Mouse (Mus musculus) heart, embryonic 11.5 days (tissue): ENCODE measurements at regions not wholly inside any gene's neighbourhood (a gene's known extent, or its start where the extent isn't known, plus 50 kb on each side); places are given as distances from the start of the nearest gene placed in this dataset. TPM values are rescaled to one million over a fixed set of nuclear protein-coding genes. Genes with fewer than 3 reads are reported as not detected.

ENCODE experiments used
- ATAC-seq: fragments of 200-750 bp; cut with Nextera tagmentation; replicated peaks from 2 replicates; pipeline ENCODE4 v1.8.0; 2017; ENCODE audit warnings: moderate library complexity; ENCODE audit not compliant: insufficient number of reproducible peaks, low FRiP score, low TSS enrichment
- H3K27ac ChIP-seq: fragments of 300-500 bp; sonication (generic); 2 replicates; pipeline ENCODE4 v1.5.1; 2014; ENCODE audit warnings: mild to moderate bottlenecking, low read depth, low read length
- H3K27me3 ChIP-seq: fragments of 300-500 bp; sonication (generic); 2 replicates; pipeline ENCODE4 v1.6.1; 2014; ENCODE audit warnings: mild to moderate bottlenecking, low read length, mixed read lengths; ENCODE audit not compliant: control insufficient read depth, insufficient read depth
- H3K36me3 ChIP-seq: fragments of 300-500 bp; sonication (generic); 2 replicates; pipeline ENCODE4 v1.6.1; 2014; ENCODE audit warnings: mild to moderate bottlenecking, low read length, moderate library complexity, mixed read lengths; ENCODE audit not compliant: control insufficient read depth, insufficient read depth
- H3K4me1 ChIP-seq: fragments of 300-500 bp; sonication (generic); 2 replicates; pipeline ENCODE4 v1.6.1; 2014; ENCODE audit warnings: low read length; ENCODE audit not compliant: control insufficient read depth, insufficient read depth
- H3K4me2 ChIP-seq: fragments of 300-500 bp; sonication (generic); 2 replicates; pipeline ENCODE4 v1.6.1; 2014; ENCODE audit warnings: mild to moderate bottlenecking, moderate library complexity
- H3K4me3 ChIP-seq: fragments of 300-500 bp; sonication (generic); 2 replicates; pipeline ENCODE4 v1.5.1; 2014; ENCODE audit warnings: low read depth, low read length
- H3K9ac ChIP-seq: fragments of 300-500 bp; sonication (generic); 2 replicates; pipeline ENCODE4 v1.6.1; 2014; ENCODE audit warnings: mild to moderate bottlenecking, low read depth, low read length, moderate library complexity
- H3K9me3 ChIP-seq: fragments of 300-500 bp; sonication (generic); replicated peaks from 2 replicates; pipeline ENCODE4 v1.6.1; 2016; ENCODE audit warnings: low read length; ENCODE audit not compliant: control insufficient read depth
- WGBS: fragments of 180-500 bp; shearing (Covaris S2); extraction: QIAGEN DNeasy Blood & Tissue Kit; methylation state at CpG from one replicate; pipeline ENCODE4 v1.1.7; 2014; ENCODE audit not compliant: insufficient replicate concordance; 5-methylcytosine and 5-hydroxymethylcytosine counted together
- microRNA-seq: library from miRNA; unstranded; fragments of <30 nt; microRNA quantifications from one replicate; pipeline ENCODE4, GENCODE M21; 2016; ENCODE audit warnings: borderline number of aligned reads

GRCm38 (mm10) chr3:34949867-34950266 is 299.7 kb downstream of the Sox2 start:
- Histone ChIP-seq H3K36me3 (no peaks in the 10 kb centered on the region), H3K9me3 (no peaks in the 10 kb centered on the region), H3K4me2 (no peak overlapping the region), H3K27me3 (peaks cover 16% of the 10 kb centered on the region), H3K4me1 (no peaks in the 10 kb centered on the region), H3K27ac (no peak overlapping the region), H3K4me3 (no peak overlapping the region), H3K9ac (no peak overlapping the region)
- whole genome bisulfite sequencing = 39% methylated on average over 3 of the region's 3 CpGs
- ATAC-seq = no peak

- Histone ChIP-seq H3K9me3 (no peaks in the 10 kb centered on the region), H3K4me2 (no peak overlapping the region), H3K36me3 (no peaks in the 10 kb centered on the region), H3K27ac (no peak overlapping the region), H3K4me1 (no peaks in the 10 kb centered on the region), H3K9ac (no peak overlapping the region), H3K27me3 (peaks cover 40% of the 10 kb centered on the region), H3K4me3 (no peak overlapping the region)
- 69% methylated on average over 4 of the region's 4 CpGs for WGBS
- ATAC-seq = no peak
Observed at GRCm38 (mm10) chr3:34956183-34956582, 306.0 kb downstream of the Sox2 start.

- 31% methylated on average over 19 of the region's 19 CpGs for WGBS
- no peaks in the 10 kb centered on the region for H3K4me1 ChIP-seq
- no peaks in the 10 kb centered on the region for H3K36me3 ChIP-seq
- H3K27ac ChIP-seq = no peak overlapping the region
- H3K4me2 ChIP-seq = peak overlapping the region; percentile 20
- no peak for ATAC-seq
- no peak overlapping the region for H3K9ac ChIP-seq
- peaks cover 50% of the 10 kb centered on the region for H3K27me3 ChIP-seq
- no peaks in the 10 kb centered on the region for H3K9me3 ChIP-seq
- no peak overlapping the region for H3K4me3 ChIP-seq
Observed at GRCm38 (mm10) chr3:34959044-34959521, 308.9 kb downstream of the Sox2 start.

- Histone ChIP-seq H3K4me1 (no peaks in the 10 kb centered on the region), H3K9me3 (no peaks in the 10 kb centered on the region), H3K27ac (no peak overlapping the region), H3K36me3 (no peaks in the 10 kb centered on the region), H3K9ac (no peak overlapping the region), H3K4me2 (no peak overlapping the region), H3K4me3 (no peak overlapping the region), H3K27me3 (peaks cover 29% of the 10 kb centered on the region)
- WGBS = 62% methylated on average over 6 of the region's 6 CpGs
- no peak for ATAC-seq
Observed at GRCm38 (mm10) chr3:34966442-34966841, 316.2 kb downstream of the Sox2 start.

- Histone ChIP-seq H3K36me3 (no peaks in the 10 kb centered on the region), H3K4me1 (no peaks in the 10 kb centered on the region), H3K9ac (no peak overlapping the region), H3K4me2 (no peak overlapping the region), H3K27me3 (peaks cover 18% of the 10 kb centered on the region), H3K27ac (no peak overlapping the region), H3K9me3 (no peaks in the 10 kb centered on the region), H3K4me3 (no peak overlapping the region)
- 71% methylated on average over 2 of the region's 2 CpGs for WGBS
- no peak for ATAC-seq
Observed at GRCm38 (mm10) chr3:34967911-34968310, 317.7 kb downstream of the Sox2 start.

GRCm38 (mm10) chr3:34971536-34971935 is 321.3 kb downstream of the Sox2 start:
- H3K27ac ChIP-seq = no peak overlapping the region
- ATAC-seq = no peak
- no peaks in the 10 kb centered on the region for H3K36me3 ChIP-seq
- H3K4me2 ChIP-seq = no peak overlapping the region
- no peak overlapping the region for H3K9ac ChIP-seq
- no peaks in the 10 kb centered on the region for H3K27me3 ChIP-seq
- H3K9me3 ChIP-seq = no peaks in the 10 kb centered on the region
- no peaks in the 10 kb centered on the region for H3K4me1 ChIP-seq
- 79% methylated on average over 4 of the region's 4 CpGs for whole genome bisulfite sequencing
- no peak overlapping the region for H3K4me3 ChIP-seq

- no peaks in the 10 kb centered on the region for H3K4me1 ChIP-seq
- 85% methylated on average over 7 of the region's 7 CpGs for WGBS
Observed at GRCm38 (mm10) chr3:34974371-34974770, 324.2 kb downstream of the Sox2 start.

More at GRCm38 (mm10) chr3:34974371-34974770, 324.2 kb downstream of the Sox2 start:
- H3K9ac ChIP-seq = no peak overlapping the region
- no peak overlapping the region for H3K4me2 ChIP-seq
- no peaks in the 10 kb centered on the region for H3K27me3 ChIP-seq
- no peak overlapping the region for H3K4me3 ChIP-seq
- H3K9me3 ChIP-seq = no peaks in the 10 kb centered on the region
- H3K36me3 ChIP-seq = no peaks in the 10 kb centered on the region
- no peak for ATAC-seq
- H3K27ac ChIP-seq = no peak overlapping the region

Small RNAs in the stretch of these regions (microRNA-seq; reads per million reads assigned to microRNA genes)
- gene Mir6378 = not detected
